Mouse (Mus musculus): ENCODE results near the gene Sdk2. TPM values are rescaled to one million over a fixed set of nuclear protein-coding genes. Genes with fewer than 3 reads are reported as not detected.

Gene Sdk2
- polyA plus RNA-seq (2014; fragmentation: Illumina TruSeq; extraction: RNeasy Lipid Tissue Mini Kit (QIAGEN cat#74804); ENCODE audit: insufficient read depth, low read depth, low replicate concordance): 0.41 TPM

GRCm38 (mm10) chr11:114066951-114067762 is at the start of gene Sdk2:
TSS of gene Sdk2 (minus strand) at chr11:114067046.

GRCm38 (mm10) chr11:113751484-113752084 is 315.3 kb downstream of the Sdk2 start, which contains the start of gene Cdc42ep4:
TSS of gene Cdc42ep4 (minus strand) at chr11:113751881.

Measured in lung, adult 10 weeks (tissue).